ENCODE assay signal across 8 mouse cellular contexts in the genomic region with DNA sequence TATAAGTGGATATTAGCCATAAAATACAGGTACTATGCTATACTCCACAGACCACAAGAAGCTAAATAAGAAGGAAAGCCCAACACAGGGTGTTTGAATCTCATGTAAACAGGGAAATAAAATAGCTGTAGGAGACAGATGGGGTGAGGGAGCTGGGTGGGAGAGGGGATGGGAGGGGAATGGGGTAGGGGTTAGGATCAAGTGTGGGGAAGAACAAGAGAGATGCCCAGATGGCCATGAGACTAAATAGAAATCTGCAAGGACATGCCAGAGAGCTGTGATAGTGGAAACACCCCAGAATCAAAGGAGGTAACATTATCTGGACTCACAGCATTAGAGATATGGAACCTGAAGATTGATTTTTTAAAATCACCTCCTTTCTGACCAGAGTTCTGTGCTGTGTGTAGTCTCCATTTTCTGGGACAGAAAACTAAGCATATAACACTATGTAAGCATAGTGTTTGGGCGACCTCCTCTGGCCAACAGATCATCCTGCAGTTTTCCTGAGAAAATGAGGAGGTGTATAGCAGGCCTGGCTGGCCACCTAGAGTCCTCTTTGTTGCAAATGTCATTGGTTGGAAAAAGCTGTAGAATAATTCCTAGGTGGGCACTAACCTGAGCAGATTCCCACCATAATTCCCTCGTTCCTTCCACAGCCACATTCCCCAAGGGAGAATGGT. TPM values are rescaled to one million over a fixed set of nuclear protein-coding genes. Genes with fewer than 3 reads are reported as not detected.
A peak's percentile ranks its signal among the peaks of the same experiment; 100 is the strongest.
DNase-seq lines count a peak whose midpoint lies in the region; ATAC-seq and TF ChIP-seq lines count a peak whose summit lies in the region.

No protein-coding gene starts in this region.

- peak; percentile 55; the same call in 1 of the 2 replicates for ATAC-seq in heart, embryonic 11.5 days (replicated peaks; ENCODE audit: insufficient number of reproducible peaks, low FRiP score, low TSS enrichment)
- no peak for ATAC-seq in liver, embryonic 14.5 days (ENCODE audit: insufficient read depth)
- peak; percentile 89 for ATAC-seq in neural tube, embryonic 13.5 days (ENCODE audit: low read depth)

- no peak overlapping the region for H3K4me2 ChIP-seq in heart, embryonic 11.5 days
- no peak overlapping the region for H3K4me2 ChIP-seq in liver, embryonic 14.5 days (ENCODE audit: low read depth)
- H3K4me2 ChIP-seq in neural tube, embryonic 13.5 days: no peak overlapping the region

- H3K9me3 ChIP-seq in heart, embryonic 11.5 days (replicated peaks; ENCODE audit: control insufficient read depth, low read length): no peaks in the 10 kb centered on the region
- no peaks in the 10 kb centered on the region for H3K9me3 ChIP-seq in liver, embryonic 14.5 days (ENCODE audit: control insufficient read depth, low read length)
- no peaks in the 10 kb centered on the region for H3K9me3 ChIP-seq in neural tube, embryonic 13.5 days

- TF ChIP-seq EP300 in liver, embryonic 14.5 days (IDR thresholded peaks at IDR 0.05; ENCODE audit: low read depth): no peak

- H3K27me3 ChIP-seq in heart, embryonic 11.5 days (ENCODE audit: control insufficient read depth, insufficient read depth, low read length): no peaks in the 10 kb centered on the region
- H3K27me3 ChIP-seq in liver, embryonic 14.5 days (ENCODE audit: control insufficient read depth, insufficient read depth, low read length): no peaks in the 10 kb centered on the region
- no peaks in the 10 kb centered on the region for H3K27me3 ChIP-seq in neural tube, embryonic 13.5 days

- no peaks in the 10 kb centered on the region for H3K4me1 ChIP-seq in heart, embryonic 11.5 days (ENCODE audit: control insufficient read depth, insufficient read depth, low read length)
- H3K4me1 ChIP-seq in liver, embryonic 14.5 days (replicated peaks; ENCODE audit: control insufficient read depth in 2 of 2, insufficient read depth in 2 of 2, low read length in 1 of 2): no peaks in the 10 kb centered on the region
- no peaks in the 10 kb centered on the region for H3K4me1 ChIP-seq in neural tube, embryonic 13.5 days (replicated peaks)

- TF ChIP-seq CTCF in liver, embryonic 14.5 days (IDR thresholded peaks at IDR 0.05; ENCODE audit: low read depth): peak; percentile 68

- no peaks in the 10 kb centered on the region for H3K36me3 ChIP-seq in heart, embryonic 11.5 days (ENCODE audit: control insufficient read depth, insufficient read depth, low read length)
- H3K36me3 ChIP-seq in liver, embryonic 14.5 days (replicated peaks; ENCODE audit: control insufficient read depth, insufficient read depth, low read depth): no peaks in the 10 kb centered on the region
- peaks cover 8% of the 10 kb centered on the region; the same call in 1 of the 2 replicates for H3K36me3 ChIP-seq in neural tube, embryonic 13.5 days

- H3K4me3 ChIP-seq in heart, embryonic 11.5 days (ENCODE audit: low read depth, low read length): no peak overlapping the region
- no peak overlapping the region for H3K4me3 ChIP-seq in liver, embryonic 14.5 days (ENCODE audit: insufficient read depth in 1 of 2, low read depth in 2 of 2, low read length in 2 of 2)
- H3K4me3 ChIP-seq in neural tube, embryonic 13.5 days: no peak overlapping the region

- H3K9ac ChIP-seq in heart, embryonic 11.5 days (ENCODE audit: low read depth, low read length): no peak overlapping the region
- H3K9ac ChIP-seq in liver, embryonic 14.5 days (replicated peaks): no peak overlapping the region
- H3K9ac ChIP-seq in neural tube, embryonic 13.5 days: no peak overlapping the region

- 19% methylated on average over 2 of the region's 2 CpGs for WGBS in heart, embryonic 11.5 days (ENCODE audit: insufficient replicate concordance)
- WGBS in liver, embryonic 14.5 days (ENCODE audit: insufficient replicate concordance): 7% methylated on average over 2 of the region's 2 CpGs
- 18% methylated on average over 2 of the region's 2 CpGs for WGBS in neural tube, embryonic 13.5 days

- no peak overlapping the region for H3K27ac ChIP-seq in heart, embryonic 11.5 days (ENCODE audit: low read depth, low read length)
- no peak overlapping the region for H3K27ac ChIP-seq in liver, embryonic 14.5 days
- no peak overlapping the region for H3K27ac ChIP-seq in neural tube, embryonic 13.5 days (replicated peaks)

- peak; percentile 6 to 23 for DNase-seq in CD8-positive naive resting alpha-beta T cell, adult 2 months (ENCODE audit: low read depth in 2 of 2, low spot score in 2 of 2)
- peak; percentile 17 for DNase-seq in T-cell, adult 2 months (ENCODE audit: low spot score)
- DNase-seq in embryo, embryonic 10.5 days (ENCODE audit: low spot score): peak; percentile 76
- DNase-seq in kidney, postnatal 10 days: peak; percentile 73
- peak in 1 of 3 experiments; percentile 17 for DNase-seq in liver, embryonic 14.5 days (ENCODE audit: low read depth in 3 of 3, low spot score in 3 of 3)
- peak; percentile 15 for DNase-seq in yolk sac, embryonic 10.5 days (ENCODE audit: low spot score)

RNA-seq across cellular contexts. Expression of gene A430033K04Rik, which starts 34.0 kb away (rescaled TPM):
- polyA plus RNA-seq in heart, embryonic 11.5 days (2014; fragmentation: Nextera tagmentation; extraction: Ambion mirVana): 7.4 and 8.7 TPM in 2 replicates
- 1.7 and 2.5 TPM in 2 replicates for polyA plus RNA-seq in liver, embryonic 14.5 days (2012; rRNA removed)
- 2.6 and 2.7 TPM in 2 replicates for polyA plus RNA-seq in liver, embryonic 14.5 days (2014; fragmentation: Nextera tagmentation; extraction: Ambion mirVana)
- polyA plus RNA-seq in neural tube, embryonic 13.5 days (2015; fragmentation: Nextera tagmentation; extraction: Ambion mirVana): 18.8 and 22.6 TPM in 2 replicates

RNA-seq across cellular contexts. Expression of gene Zfp68, which starts 37.1 kb away (rescaled TPM):
- polyA plus RNA-seq in heart, embryonic 11.5 days (2014; fragmentation: Nextera tagmentation; extraction: Ambion mirVana): 43.7 and 52.4 TPM in 2 replicates
- 2.7 and 5.1 TPM in 2 replicates for polyA plus RNA-seq in liver, embryonic 14.5 days (2012; rRNA removed)
- 15.3 and 17.2 TPM in 2 replicates for polyA plus RNA-seq in liver, embryonic 14.5 days (2014; fragmentation: Nextera tagmentation; extraction: Ambion mirVana)
- polyA plus RNA-seq in neural tube, embryonic 13.5 days (2015; fragmentation: Nextera tagmentation; extraction: Ambion mirVana): 78.0 and 86.3 TPM in 2 replicates
